Mouse (Mus musculus): ENCODE measurements at regions not wholly inside any gene's neighbourhood (a gene's known extent, or its start where the extent isn't known, plus 50 kb on each side); places are given as distances from the start of the nearest gene placed in this dataset.

DNA sequence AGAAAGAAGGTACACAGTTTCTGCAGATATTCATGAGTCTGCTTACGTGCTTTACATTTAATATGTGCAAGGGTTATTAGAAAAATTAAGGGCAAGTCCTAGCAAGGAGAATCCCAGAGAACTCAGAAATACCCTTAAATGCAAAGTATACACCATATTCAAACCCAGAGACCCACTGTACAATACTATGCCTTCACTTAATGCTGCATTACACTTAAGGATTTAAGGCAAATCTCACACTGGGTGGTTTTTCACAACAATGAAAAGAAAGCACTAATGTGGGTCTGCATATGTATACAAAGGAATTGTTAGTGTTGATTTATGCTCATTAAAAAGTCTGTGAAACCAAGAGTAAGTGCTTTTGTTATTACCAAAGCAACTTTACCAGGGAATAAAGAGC is 419.4 kb downstream of the Rapgef2 start:
- TF ChIP-seq CTCF (conservative IDR thresholded peaks at IDR 0.05; ENCODE audit: insufficient read depth, insufficient read length, low read depth, low read length) (no peak), POLR2A (IDR thresholded peaks at IDR 0.05; ENCODE audit: low read depth, low read length) (no peak)
